Mouse (Mus musculus): ENCODE data around the gene Gprasp1.
"Not testable (repeated sequence)": the region's sequence is repeated elsewhere in the genome, so short reads cannot be mapped to it uniquely, and the experiment has no call there.

The Gprasp1 gene

DNA sequence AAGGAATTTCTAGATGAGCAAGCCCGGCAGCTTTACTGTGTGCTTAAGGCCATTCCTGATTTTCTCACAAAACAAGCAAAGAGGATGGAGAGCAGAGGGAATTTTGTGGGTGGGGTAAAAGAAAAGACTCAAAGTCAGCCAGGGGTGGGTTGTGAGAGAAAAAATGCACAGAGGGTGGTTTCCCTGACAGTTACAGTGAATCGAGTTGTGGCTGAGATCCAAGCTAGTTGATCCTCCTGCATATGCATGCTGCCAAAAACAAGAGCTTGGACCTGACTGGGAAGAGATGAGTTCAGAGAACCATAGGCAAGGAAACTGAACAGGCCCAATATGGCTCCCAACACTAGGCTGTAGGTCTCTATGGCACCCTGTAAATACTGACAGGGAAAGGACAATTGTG is 95.4 kb downstream of the Gprasp1 start:
- DNase-seq (ENCODE audit: low spot score), result no peak

GRCm38 (mm10) chrX:135838521-135839360 is 96.2 kb downstream of the Gprasp1 start, which contains the start of gene Gprasp2:
Gene Gprasp2 (plus strand): TSS chrX:135839034.
- DNase-seq (ENCODE audit: low spot score), result not testable (repeated sequence)

- not testable (repeated sequence) for DNase-seq (ENCODE audit: low spot score)
Observed at GRCm38 (mm10) chrX:135839397-135840391, 97.2 kb downstream of the Gprasp1 start.
